In genomic region chr3:28551756-28552155, GRCm38 (mm10) we compare ENCODE assay signal across 11 mouse cellular contexts.
"Had no signal": no experiment of that assay in that cellular context is flagged by ENCODE, and none has a peak within 500 bp of the region (broad histone marks: within the 10 kb centered on the region; RNA-seq: fewer than 3 reads in every experiment).

No protein-coding gene starts in this region.

- DNase-seq: kidney, postnatal 14 days; kidney, postnatal 4 days; liver, embryonic 13.5 days; lung, adult 2 months; lung, postnatal 14 days; lung, postnatal 4 days; midbrain, embryonic 14.5 days; retina, postnatal 1 day; right cerebral cortex, postnatal 25 days; thymus, adult 18-20 months; thymus, postnatal 36 days had no signal

- H3K4me3 ChIP-seq: liver, embryonic 13.5 days had no signal

- H3K4me1 ChIP-seq: liver, embryonic 13.5 days had no signal

- H3K27ac ChIP-seq: liver, embryonic 13.5 days had no signal

- H3K27me3 ChIP-seq: liver, embryonic 13.5 days had no signal
